Mouse (Mus musculus): ENCODE measurements at regions not wholly inside any gene's neighbourhood (a gene's known extent, or its start where the extent isn't known, plus 50 kb on each side); places are given as distances from the start of the nearest gene placed in this dataset.
"Not testable (repeated sequence)": the region's sequence is repeated elsewhere in the genome, so short reads cannot be mapped to it uniquely, and the experiment has no call there.

GRCm38 (mm10) chr10:69008679-69009078 is 142.6 kb upstream of the Rhobtb1 start:
- H3K36me3 ChIP-seq (ENCODE audit: control insufficient read depth, insufficient read depth, low read length); H3K27ac ChIP-seq (ENCODE audit: low read length); H3K9me3 ChIP-seq (ENCODE audit: control insufficient read depth, low read length); H3K4me3 ChIP-seq (ENCODE audit: low read length); H3K27me3 ChIP-seq (ENCODE audit: control insufficient read depth, insufficient read depth, low read depth, low read length); H3K9ac ChIP-seq (ENCODE audit: low read length); H3K4me2 ChIP-seq (ENCODE audit: low read depth, low read length); ATAC-seq (ENCODE audit: low read depth); H3K4me1 ChIP-seq (replicated peaks; ENCODE audit: control insufficient read depth, insufficient read depth, low read length): not testable (repeated sequence)
- 90% methylated on average over 8 of the region's 8 CpGs for WGBS

GRCm38 (mm10) chr10:69020811-69021743 is 130.2 kb upstream of the Rhobtb1 start:
- no peaks in the 10 kb centered on the region for H3K4me1 ChIP-seq (replicated peaks; ENCODE audit: control insufficient read depth, insufficient read depth, low read length)
- H3K9me3 ChIP-seq (ENCODE audit: control insufficient read depth, low read length), result no peaks in the 10 kb centered on the region
- no peak overlapping the region for H3K9ac ChIP-seq (ENCODE audit: low read length)
- no peak for ATAC-seq (ENCODE audit: low read depth)
- no peak overlapping the region for H3K4me2 ChIP-seq (ENCODE audit: low read depth, low read length)
- H3K36me3 ChIP-seq (ENCODE audit: control insufficient read depth, insufficient read depth, low read length), result no peaks in the 10 kb centered on the region
- no peaks in the 10 kb centered on the region for H3K27me3 ChIP-seq (ENCODE audit: control insufficient read depth, insufficient read depth, low read depth, low read length)
- 74% methylated on average over 30 of the region's 30 CpGs for WGBS
- H3K27ac ChIP-seq (ENCODE audit: low read length), result no peak overlapping the region
- no peak overlapping the region for H3K4me3 ChIP-seq (ENCODE audit: low read length)

- no peak overlapping the region for H3K4me2 ChIP-seq (ENCODE audit: low read depth, low read length)
- H3K27ac ChIP-seq (ENCODE audit: low read length), result no peak overlapping the region
- no peak overlapping the region for H3K9ac ChIP-seq (ENCODE audit: low read length)
- no peaks in the 10 kb centered on the region for H3K36me3 ChIP-seq (ENCODE audit: control insufficient read depth, insufficient read depth, low read length)
- no peaks in the 10 kb centered on the region for H3K4me1 ChIP-seq (replicated peaks; ENCODE audit: control insufficient read depth, insufficient read depth, low read length)
- no peaks in the 10 kb centered on the region for H3K9me3 ChIP-seq (ENCODE audit: control insufficient read depth, low read length)
- no peak overlapping the region for H3K4me3 ChIP-seq (ENCODE audit: low read length)
- 73% methylated on average over 9 of the region's 9 CpGs for WGBS
- H3K27me3 ChIP-seq (ENCODE audit: control insufficient read depth, insufficient read depth, low read depth, low read length), result no peaks in the 10 kb centered on the region
- no peak for ATAC-seq (ENCODE audit: low read depth)
These were observed 117.8 kb upstream of the Rhobtb1 start for GRCm38 (mm10) chr10:69033410-69033809.

- H3K4me3 ChIP-seq (ENCODE audit: low read length), result no peak overlapping the region
- H3K36me3 ChIP-seq (ENCODE audit: control insufficient read depth, insufficient read depth, low read length), result no peaks in the 10 kb centered on the region
- no peaks in the 10 kb centered on the region for H3K27me3 ChIP-seq (ENCODE audit: control insufficient read depth, insufficient read depth, low read depth, low read length)
- H3K4me2 ChIP-seq (ENCODE audit: low read depth, low read length), result no peak overlapping the region
- no peak overlapping the region for H3K27ac ChIP-seq (ENCODE audit: low read length)
- 44% methylated on average over 2 of the region's 2 CpGs for WGBS
- ATAC-seq (ENCODE audit: low read depth), result no peak
- no peak overlapping the region for H3K9ac ChIP-seq (ENCODE audit: low read length)
- no peaks in the 10 kb centered on the region for H3K4me1 ChIP-seq (replicated peaks; ENCODE audit: control insufficient read depth, insufficient read depth, low read length)
- no peaks in the 10 kb centered on the region for H3K9me3 ChIP-seq (ENCODE audit: control insufficient read depth, low read length)
These were observed 116.7 kb upstream of the Rhobtb1 start for GRCm38 (mm10) chr10:69034390-69035120.

GRCm38 (mm10) chr10:69035536-69035935 is 115.7 kb upstream of the Rhobtb1 start:
- not testable (repeated sequence) for H3K4me2 ChIP-seq (ENCODE audit: low read depth, low read length); H3K4me1 ChIP-seq (replicated peaks; ENCODE audit: control insufficient read depth, insufficient read depth, low read length); H3K36me3 ChIP-seq (ENCODE audit: control insufficient read depth, insufficient read depth, low read length); H3K27me3 ChIP-seq (ENCODE audit: control insufficient read depth, insufficient read depth, low read depth, low read length); H3K4me3 ChIP-seq (ENCODE audit: low read length); ATAC-seq (ENCODE audit: low read depth); H3K9me3 ChIP-seq (ENCODE audit: control insufficient read depth, low read length); H3K9ac ChIP-seq (ENCODE audit: low read length); H3K27ac ChIP-seq (ENCODE audit: low read length)
- 74% methylated on average over 4 of the region's 4 CpGs for WGBS

GRCm38 (mm10) chr10:69036096-69036495 is 115.1 kb upstream of the Rhobtb1 start:
- no peaks in the 10 kb centered on the region for H3K36me3 ChIP-seq (ENCODE audit: control insufficient read depth, insufficient read depth, low read length)
- no peak overlapping the region for H3K9ac ChIP-seq (ENCODE audit: low read length)
- 82% methylated on average over 2 of the region's 2 CpGs for WGBS
- no peaks in the 10 kb centered on the region for H3K4me1 ChIP-seq (replicated peaks; ENCODE audit: control insufficient read depth, insufficient read depth, low read length)
- H3K4me3 ChIP-seq (ENCODE audit: low read length), result no peak overlapping the region
- no peaks in the 10 kb centered on the region for H3K9me3 ChIP-seq (ENCODE audit: control insufficient read depth, low read length)
- no peak overlapping the region for H3K4me2 ChIP-seq (ENCODE audit: low read depth, low read length)
- H3K27me3 ChIP-seq (ENCODE audit: control insufficient read depth, insufficient read depth, low read depth, low read length), result no peaks in the 10 kb centered on the region
- ATAC-seq (ENCODE audit: low read depth), result no peak
- H3K27ac ChIP-seq (ENCODE audit: low read length), result no peak overlapping the region

GRCm38 (mm10) chr10:69044171-69044651 is 107.0 kb upstream of the Rhobtb1 start:
- Histone ChIP-seq H3K9ac (ENCODE audit: low read length) (no peak overlapping the region), H3K36me3 (ENCODE audit: control insufficient read depth, insufficient read depth, low read length) (no peaks in the 10 kb centered on the region), H3K9me3 (ENCODE audit: control insufficient read depth, low read length) (no peaks in the 10 kb centered on the region), H3K4me3 (ENCODE audit: low read length) (no peak overlapping the region), H3K27ac (ENCODE audit: low read length) (0 out of 2 replicates have a peak overlapping the region, but pooled peaks have one; percentile 13), H3K27me3 (ENCODE audit: control insufficient read depth, insufficient read depth, low read depth, low read length) (no peaks in the 10 kb centered on the region), H3K4me2 (ENCODE audit: low read depth, low read length) (no peak overlapping the region; the same call in 1 of the 2 replicates), H3K4me1 (replicated peaks; ENCODE audit: control insufficient read depth, insufficient read depth, low read length) (peaks cover 12% of the 10 kb centered on the region; the same call in 1 of the 2 replicates)
- 34% methylated on average over 12 of the region's 12 CpGs for WGBS
- ATAC-seq (ENCODE audit: low read depth), result 0 out of 2 replicates have a peak, but pooled peaks have one; percentile 38

- Histone ChIP-seq H3K27ac (ENCODE audit: low read length) (no peak overlapping the region), H3K9ac (ENCODE audit: low read length) (no peak overlapping the region), H3K4me2 (ENCODE audit: low read depth, low read length) (no peak overlapping the region), H3K4me1 (replicated peaks; ENCODE audit: control insufficient read depth, insufficient read depth, low read length) (peaks cover 12% of the 10 kb centered on the region; the same call in 1 of the 2 replicates), H3K36me3 (ENCODE audit: control insufficient read depth, insufficient read depth, low read length) (no peaks in the 10 kb centered on the region), H3K9me3 (ENCODE audit: control insufficient read depth, low read length) (no peaks in the 10 kb centered on the region), H3K27me3 (ENCODE audit: control insufficient read depth, insufficient read depth, low read depth, low read length) (no peaks in the 10 kb centered on the region), H3K4me3 (ENCODE audit: low read length) (no peak overlapping the region)
- WGBS, result 66% methylated on average over 14 of the region's 14 CpGs
- ATAC-seq (ENCODE audit: low read depth), result no peak
These were observed 106.0 kb upstream of the Rhobtb1 start for GRCm38 (mm10) chr10:69045275-69045674.

- H3K9me3 ChIP-seq (ENCODE audit: control insufficient read depth, low read length), result no peaks in the 10 kb centered on the region
- no peak overlapping the region for H3K9ac ChIP-seq (ENCODE audit: low read length)
- no peak overlapping the region for H3K4me3 ChIP-seq (ENCODE audit: low read length)
- peaks cover 12% of the 10 kb centered on the region; the same call in 1 of the 2 replicates for H3K4me1 ChIP-seq (replicated peaks; ENCODE audit: control insufficient read depth, insufficient read depth, low read length)
- H3K27me3 ChIP-seq (ENCODE audit: control insufficient read depth, insufficient read depth, low read depth, low read length), result no peaks in the 10 kb centered on the region
- ATAC-seq (ENCODE audit: low read depth), result no peak
- 39% methylated on average over 10 of the region's 10 CpGs for WGBS
- no peaks in the 10 kb centered on the region for H3K36me3 ChIP-seq (ENCODE audit: control insufficient read depth, insufficient read depth, low read length)
- H3K27ac ChIP-seq (ENCODE audit: low read length), result no peak overlapping the region
- H3K4me2 ChIP-seq (ENCODE audit: low read depth, low read length), result no peak overlapping the region
These were observed 105.2 kb upstream of the Rhobtb1 start for GRCm38 (mm10) chr10:69046008-69046555.
